Mouse (Mus musculus) G1E (cell line): ENCODE results near the gene Gm17018. TPM values are rescaled to one million over a fixed set of nuclear protein-coding genes. Genes with fewer than 3 reads are reported as not detected.

Experiments used
- ATAC-seq: 2 replicates; pipeline ENCODE4 v1.8.0; 2016; ENCODE audit warnings: mild to moderate bottlenecking; ENCODE audit not compliant: insufficient number of reproducible peaks, poor library complexity, low FRiP score, severe bottlenecking; ENCODE audit errors: extremely low read depth
- DNase-seq: peaks from one replicate; pipeline ENCODE4 v3.0.0; 2012; ENCODE audit warnings: low spot score
- H3K27me3 ChIP-seq: 2 replicates; pipeline ENCODE4 v1.6.1; 2012; ENCODE audit warnings: mild to moderate bottlenecking, low read length, inconsistent platforms; ENCODE audit not compliant: insufficient read depth
- H3K36me3 ChIP-seq: replicated peaks from 2 replicates; pipeline ENCODE3; 2012; ENCODE audit warnings: mild to moderate bottlenecking, inconsistent platforms
- H3K4me1 ChIP-seq: 2 replicates; pipeline ENCODE4 v1.6.1; 2012; ENCODE audit warnings: low read depth, low read length, inconsistent platforms, mixed read lengths; ENCODE audit not compliant: insufficient read depth
- H3K4me3 ChIP-seq: 2 replicates; pipeline ENCODE4 v1.5.1; 2012; ENCODE audit warnings: low read depth, mild to moderate bottlenecking, inconsistent platforms, low read length, moderate library complexity, mixed read lengths
- H3K9me3 ChIP-seq: replicated peaks from 2 replicates; pipeline ENCODE4 v1.6.1; 2012; ENCODE audit warnings: inconsistent platforms
- CTCF ChIP-seq: IDR thresholded peaks from 2 replicates; pipeline ENCODE4 v1.5.1; 2012; ENCODE audit warnings: low read depth, low read length, inconsistent platforms, mixed read lengths
- GATA1 ChIP-seq: IDR thresholded peaks from 2 replicates; pipeline ENCODE4 v1.6.1; 2012; ENCODE audit warnings: borderline replicate concordance, low read length, inconsistent platforms, mixed read lengths
- GATA2 ChIP-seq: IDR thresholded peaks from 2 replicates; pipeline ENCODE4 v1.6.1; 2012; ENCODE audit warnings: low read depth, low read length, inconsistent platforms, borderline replicate concordance
- POLR2AphosphoS5 ChIP-seq: IDR thresholded peaks from 2 replicates; pipeline ENCODE4 v1.6.1; 2012; ENCODE audit warnings: low read depth, low read length, inconsistent platforms; ENCODE audit not compliant: insufficient replicate concordance
- TAL1 ChIP-seq: conservative IDR thresholded peaks from 2 replicates; pipeline ENCODE4 v1.6.1; 2012; ENCODE audit warnings: low read depth, low read length, inconsistent platforms, mixed read lengths
- polyA plus RNA-seq: library from polyadenylated mRNA; stranded (reverse); fragments of >175 nt; gene quantifications from 2 replicates; pipeline ENCODE4 v1.2.3, GENCODE M21; 2012
- total RNA-seq, 2 experiments: library from RNA; stranded (forward) in 1 of 2; stranded (reverse) in 1 of 2; fragments of 200-1000 nt in 1 of 2; fragments of >200 nt in 1 of 2; fragmentation: Nextera tagmentation in 1 of 2; gene quantifications; 2 replicates each; pipeline ENCODE4 v1.2.3; 2014 to 2017

The Gm17018 gene
- total and polyA plus RNA-seq, 3 experiments, result 13.0 to 28.4 (median 19.5) TPM

GRCm38 (mm10) chr19:45529294-45529693 is 31.1 kb upstream of the Gm17018 start:
- H3K4me3 ChIP-seq, result no peak overlapping the region
- no peak for TF ChIP-seq GATA1
- TF ChIP-seq POLR2AphosphoS5, result no peak
- TF ChIP-seq GATA2, result no peak
- TF ChIP-seq CTCF, result no peak
- TF ChIP-seq TAL1, result no peak
- ATAC-seq, result no peak
- H3K27me3 ChIP-seq, result peaks cover 14% of the 10 kb centered on the region
- peaks cover 31% of the 10 kb centered on the region for H3K4me1 ChIP-seq
- peaks cover 54% of the 10 kb centered on the region for H3K36me3 ChIP-seq
- no peak for DNase-seq
- no peaks in the 10 kb centered on the region for H3K9me3 ChIP-seq

- no peak for TF ChIP-seq GATA1
- no peak for TF ChIP-seq CTCF
- TF ChIP-seq TAL1, result no peak
- no peak for TF ChIP-seq GATA2
- TF ChIP-seq POLR2AphosphoS5, result no peak
- H3K27me3 ChIP-seq, result peaks cover 24% of the 10 kb centered on the region
- H3K4me3 ChIP-seq, result no peak overlapping the region
- H3K36me3 ChIP-seq, result peaks cover 49% of the 10 kb centered on the region
- ATAC-seq (no peak), DNase-seq (no peak)
- H3K4me1 ChIP-seq, result peaks cover 40% of the 10 kb centered on the region
- no peaks in the 10 kb centered on the region for H3K9me3 ChIP-seq
Observed at GRCm38 (mm10) chr19:45530200-45530995, 30.0 kb upstream of the Gm17018 start.

- peaks cover 43% of the 10 kb centered on the region for H3K4me1 ChIP-seq
- ATAC-seq, result no peak
Observed at GRCm38 (mm10) chr19:45531554-45531953, 28.9 kb upstream of the Gm17018 start.

GRCm38 (mm10) chr19:45533617-45534016 is 26.8 kb upstream of the Gm17018 start:
- TF ChIP-seq CTCF (no peak), POLR2AphosphoS5 (no peak), GATA2 (no peak), GATA1 (no peak), TAL1 (no peak)
- Histone ChIP-seq H3K4me1 (peaks cover 34% of the 10 kb centered on the region), H3K9me3 (no peaks in the 10 kb centered on the region), H3K27me3 (peaks cover 43% of the 10 kb centered on the region), H3K36me3 (peaks cover 25% of the 10 kb centered on the region), H3K4me3 (no peak overlapping the region)
- ATAC-seq (no peak), DNase-seq (no peak)

More at GRCm38 (mm10) chr19:45531554-45531953, 28.9 kb upstream of the Gm17018 start:
- Histone ChIP-seq H3K4me3 (no peak overlapping the region), H3K9me3 (no peaks in the 10 kb centered on the region), H3K36me3 (peaks cover 45% of the 10 kb centered on the region), H3K27me3 (peaks cover 34% of the 10 kb centered on the region)
- no peak for DNase-seq
- TF ChIP-seq POLR2AphosphoS5 (no peak), TAL1 (no peak), GATA1 (no peak), GATA2 (no peak), CTCF (no peak)

- TF ChIP-seq TAL1 (no peak), CTCF (no peak), GATA1 (no peak), POLR2AphosphoS5 (no peak), GATA2 (no peak)
- no peaks in the 10 kb centered on the region for H3K9me3 ChIP-seq
- H3K4me3 ChIP-seq, result no peak overlapping the region
- peaks cover 8% of the 10 kb centered on the region for H3K36me3 ChIP-seq
- peaks cover 49% of the 10 kb centered on the region for H3K27me3 ChIP-seq
- H3K4me1 ChIP-seq, result peaks cover 25% of the 10 kb centered on the region
- DNase-seq, result no peak
- ATAC-seq, result no peak
Observed at GRCm38 (mm10) chr19:45535214-45535735, 25.1 kb upstream of the Gm17018 start.

GRCm38 (mm10) chr19:45535929-45536328 is 24.5 kb upstream of the Gm17018 start:
- H3K36me3 ChIP-seq, result peaks cover 2% of the 10 kb centered on the region
- H3K9me3 ChIP-seq, result no peaks in the 10 kb centered on the region
- H3K4me1 ChIP-seq, result peaks cover 28% of the 10 kb centered on the region
- no peak for DNase-seq
- TF ChIP-seq GATA1 (no peak), TAL1 (no peak), CTCF (no peak), POLR2AphosphoS5 (no peak), GATA2 (no peak)
- no peak overlapping the region for H3K4me3 ChIP-seq
- H3K27me3 ChIP-seq, result peaks cover 53% of the 10 kb centered on the region
- ATAC-seq, result no peak
